Mouse (Mus musculus) heart, adult 2 months (tissue): Measurements from ENCODE around the gene Eci3. TPM values are rescaled to one million over a fixed set of nuclear protein-coding genes. Genes with fewer than 3 reads are reported as not detected.
"Not testable (repeated sequence)": the region's sequence is repeated elsewhere in the genome, so short reads cannot be mapped to it uniquely, and the experiment has no call there.

Experiments
- DNase-seq, 2 experiments: peaks; one replicate each; pipeline ENCODE4 v3.0.0; 2021
- H3K27ac ChIP-seq: fragments of 200-600 bp; 2 replicates; pipeline ENCODE4 v1.8.1; 2022
- H3K27me3 ChIP-seq: fragments of 200-500 bp; 2 replicates; pipeline ENCODE4 v1.6.1; 2012; ENCODE audit warnings: mild to moderate bottlenecking, low read length, inconsistent platforms, mixed read lengths; ENCODE audit not compliant: control insufficient read depth, insufficient read depth
- H3K36me3 ChIP-seq: fragments of 200-500 bp; 2 replicates; pipeline ENCODE4 v1.6.1; 2012; ENCODE audit warnings: low read length, inconsistent platforms; ENCODE audit not compliant: control insufficient read depth, insufficient read depth
- H3K4me1 ChIP-seq: fragments of 200-500 bp; 2 replicates; pipeline ENCODE4 v1.6.1; 2011; ENCODE audit warnings: low read length; ENCODE audit not compliant: control insufficient read depth, insufficient read depth
- H3K4me3 ChIP-seq: fragments of 200-600 bp; 2 replicates; pipeline ENCODE4 v1.8.1; 2022
- H3K79me2 ChIP-seq: fragments of 200-500 bp; replicated peaks from 2 replicates; pipeline ENCODE4 v1.6.1; 2012; ENCODE audit warnings: mild to moderate bottlenecking, inconsistent platforms, low read length, moderate library complexity, mixed read lengths; ENCODE audit not compliant: control insufficient read depth, insufficient read depth
- H3K9ac ChIP-seq: fragments of 200-500 bp; 2 replicates; pipeline ENCODE4 v1.6.1; 2012; ENCODE audit warnings: low read depth, mild to moderate bottlenecking, control low read depth, inconsistent platforms, low read length, mixed read lengths
- CTCF ChIP-seq: fragments of 200-600 bp; IDR thresholded peaks from 2 replicates; pipeline ENCODE4 v1.8.1; 2022; ENCODE audit warnings: antibody characterized with exemption, mild to moderate bottlenecking, moderate library complexity
- EP300 ChIP-seq: fragments of 200-500 bp; IDR thresholded peaks from 2 replicates; pipeline ENCODE4 v1.6.1; 2011; ENCODE audit warnings: low read depth, low read length, control low read depth; ENCODE audit not compliant: insufficient read depth
- POLR2A ChIP-seq: fragments of 200-500 bp; IDR thresholded peaks from 2 replicates; pipeline ENCODE4 v1.6.1; 2011; ENCODE audit warnings: mild to moderate bottlenecking, low read depth, low read length, control low read depth; ENCODE audit not compliant: insufficient read depth
- WGBS: fragments of 180-500 bp; shearing (Covaris S2); methylation state at CpG from one replicate; pipeline ENCODE4 v1.1.7; 2018; 5-methylcytosine and 5-hydroxymethylcytosine counted together
- intact Hi-C: fragments of 180-260 bp; cut with DNase I; formaldehyde crosslinking; loops from one replicate; pipeline ENCODE4 v1.15.1; 2025
- polyA plus RNA-seq: library from polyadenylated mRNA; depleted of rRNA; stranded (reverse); fragments of >200 nt; gene quantifications from 2 replicates; pipeline ENCODE4 v1.2.3, GENCODE M21; 2012
- total RNA-seq, 2 experiments: library from RNA; stranded (reverse); gene quantifications; 2 replicates each; pipeline ENCODE4 v1.2.3; 2021

The Eci3 gene
- total and polyA plus RNA-seq, 3 experiments: 0.12 to 2.5 (median 2.3) TPM

GRCm38 (mm10) chr13:34973149-34973548 lies 9.5 kb upstream of the Eci3 start:
- WGBS: 28% methylated on average over 1 of the region's 1 CpGs
- H3K27ac ChIP-seq: no peak overlapping the region
- H3K79me2 ChIP-seq: no peaks in the 10 kb centered on the region
- no peak overlapping the region for H3K4me3 ChIP-seq
- no peak overlapping the region for H3K9ac ChIP-seq
- no peak for DNase-seq
- peaks cover 2% of the 10 kb centered on the region for H3K36me3 ChIP-seq
- intact Hi-C loops: loop anchor here (2.0 to 10.0 kb wide), 4 partner anchors 52 to 786 kb away; partner anchors contain the start of gene Eci2
- no peaks in the 10 kb centered on the region for H3K4me1 ChIP-seq
- no peak for TF ChIP-seq EP300
- peak; percentile 87 for TF ChIP-seq CTCF
- no peak for TF ChIP-seq POLR2A
- H3K27me3 ChIP-seq: no peaks in the 10 kb centered on the region

GRCm38 (mm10) chr13:34972456-34972855 lies 8.8 kb upstream of the Eci3 start:
- H3K4me1 ChIP-seq, H3K36me3 ChIP-seq, H3K79me2 ChIP-seq, H3K4me3 ChIP-seq, H3K9ac ChIP-seq, DNase-seq, H3K27me3 ChIP-seq, H3K27ac ChIP-seq: not testable (repeated sequence)
- intact Hi-C loops: loop anchor here (2.0 to 10.0 kb wide), 4 partner anchors 52 to 785 kb away; partner anchors contain the start of gene Eci2

- H3K4me3 ChIP-seq, H3K36me3 ChIP-seq, H3K27me3 ChIP-seq, H3K4me1 ChIP-seq, DNase-seq, H3K27ac ChIP-seq, H3K9ac ChIP-seq, intact Hi-C loops, H3K79me2 ChIP-seq: not testable (repeated sequence)
- 85% methylated on average over 9 of the region's 9 CpGs for WGBS
Observed at GRCm38 (mm10) chr13:34965647-34966046, 2.0 kb upstream of the Eci3 start.

- H3K79me2 ChIP-seq: no peaks in the 10 kb centered on the region
- no peak overlapping the region for H3K9ac ChIP-seq
- H3K4me1 ChIP-seq: peaks cover 4% of the 10 kb centered on the region; the same call in 1 of the 2 replicates
- intact Hi-C loops: no loop called here
- H3K27ac ChIP-seq: no peak overlapping the region
- no peak for DNase-seq
- H3K4me3 ChIP-seq: peak overlapping the region; percentile 43
- H3K27me3 ChIP-seq: peaks cover 3% of the 10 kb centered on the region
- H3K36me3 ChIP-seq: no peaks in the 10 kb centered on the region
- TF ChIP-seq CTCF (no peak), EP300 (no peak), POLR2A (no peak)
- 49% methylated on average over 5 of the region's 5 CpGs for WGBS
Observed at GRCm38 (mm10) chr13:34964866-34965265, 1.3 kb upstream of the Eci3 start.

- 8% methylated on average over 14 of the region's 14 CpGs for WGBS
- Histone ChIP-seq H3K9ac (no peak overlapping the region), H3K4me1 (peaks cover 4% of the 10 kb centered on the region; the same call in 1 of the 2 replicates), H3K79me2 (no peaks in the 10 kb centered on the region), H3K27ac (no peak overlapping the region; the same call in 1 of the 2 replicates), H3K36me3 (no peaks in the 10 kb centered on the region), H3K4me3 (peak overlapping the region; percentile 43), H3K27me3 (peaks cover 3% of the 10 kb centered on the region)
- peak in 1 of 2 experiments; percentile 26 for DNase-seq
- TF ChIP-seq POLR2A: no peak
- TF ChIP-seq CTCF: no peak
- no peak for TF ChIP-seq EP300
- intact Hi-C loops: no loop called here
Observed at GRCm38 (mm10) chr13:34964419-34964818, 809 bp upstream of the Eci3 start.

- peaks cover 3% of the 10 kb centered on the region for H3K27me3 ChIP-seq
- no peak for DNase-seq
- no peak overlapping the region for H3K27ac ChIP-seq
- H3K36me3 ChIP-seq: no peaks in the 10 kb centered on the region
- no peak overlapping the region for H3K9ac ChIP-seq
- H3K4me1 ChIP-seq: peaks cover 4% of the 10 kb centered on the region; the same call in 1 of the 2 replicates
- no peaks in the 10 kb centered on the region for H3K79me2 ChIP-seq
- intact Hi-C loops: no loop called here
- TF ChIP-seq POLR2A: no peak
- no peak for TF ChIP-seq EP300
- TF ChIP-seq CTCF: no peak
- no peak overlapping the region for H3K4me3 ChIP-seq
- WGBS: 85% methylated on average over 4 of the region's 4 CpGs
Observed at GRCm38 (mm10) chr13:34960996-34961770, 2.4 kb downstream of the Eci3 start.

- WGBS: 82% methylated on average over 3 of the region's 3 CpGs
- H3K36me3 ChIP-seq, H3K27me3 ChIP-seq, intact Hi-C loops, H3K27ac ChIP-seq, DNase-seq, H3K4me3 ChIP-seq, H3K9ac ChIP-seq, H3K79me2 ChIP-seq, H3K4me1 ChIP-seq: not testable (repeated sequence)
Observed at GRCm38 (mm10) chr13:34958158-34958557, 5.5 kb downstream of the Eci3 start.
